Mouse (Mus musculus): Measurements from ENCODE around the gene AW549877. TPM values are rescaled to one million over a fixed set of nuclear protein-coding genes. Genes with fewer than 3 reads are reported as not detected.

AW549877 gene
- polyA plus RNA-seq, 1 experiment from 2014 or later = 38.7 TPM

Other genes with a start within 250 kb of the AW549877 start
- gene Fbxo4, start 16.2 kb downstream of the AW549877 start, polyA plus RNA-seq (2015; fragmentation: Nextera tagmentation; extraction: Ambion mirVana) = 11.7 and 12.5 TPM in 2 replicates
- 232 and 251 TPM in 2 replicates for gene Oxct1, start 30.6 kb upstream of the AW549877 start, polyA plus RNA-seq (2015; fragmentation: Nextera tagmentation; extraction: Ambion mirVana)